Mouse (Mus musculus) liver, adult 2 months (tissue): ENCODE measurements around the gene Ccdc186. TPM values are rescaled to one million over a fixed set of nuclear protein-coding genes. Genes with fewer than 3 reads are reported as not detected.

Experiments
- DNase-seq: peaks from one replicate; pipeline ENCODE4 v3.0.0-alpha.2; 2011; ENCODE audit warnings: low read depth, low spot score; ENCODE audit errors: extremely low read depth
- H3K27ac ChIP-seq: fragments of 200-500 bp; replicated peaks from 2 replicates; pipeline ENCODE4 v1.5.1; 2012; ENCODE audit warnings: low read depth, mild to moderate bottlenecking, control low read depth, inconsistent platforms, low read length; ENCODE audit not compliant: insufficient read depth
- H3K27me3 ChIP-seq: fragments of 200-500 bp; 2 replicates; pipeline ENCODE4 v1.6.1; 2012; ENCODE audit warnings: mild to moderate bottlenecking, moderate library complexity, low read length, inconsistent platforms; ENCODE audit not compliant: control insufficient read depth, insufficient read depth
- H3K36me3 ChIP-seq: fragments of 200-500 bp; 2 replicates; pipeline ENCODE4 v1.6.1; 2012; ENCODE audit warnings: low read length, inconsistent platforms; ENCODE audit not compliant: control insufficient read depth, insufficient read depth
- H3K4me1 ChIP-seq: fragments of 200-500 bp; 2 replicates; pipeline ENCODE4 v1.6.1; 2011; ENCODE audit warnings: low read length; ENCODE audit not compliant: control insufficient read depth, insufficient read depth
- H3K4me3 ChIP-seq: fragments of 200-500 bp; 2 replicates; pipeline ENCODE4 v1.5.1; 2011; ENCODE audit warnings: low read depth, mild to moderate bottlenecking, control low read depth, low read length, moderate library complexity; ENCODE audit not compliant: insufficient read depth
- H3K79me2 ChIP-seq: fragments of 200-500 bp; 2 replicates; pipeline ENCODE4 v1.6.1; 2012; ENCODE audit warnings: inconsistent platforms, mild to moderate bottlenecking, low read length, moderate library complexity; ENCODE audit not compliant: control insufficient read depth, insufficient read depth
- H3K9ac ChIP-seq: fragments of 200-500 bp; 2 replicates; pipeline ENCODE4 v1.6.1; 2012; ENCODE audit warnings: low read depth, mild to moderate bottlenecking, control low read depth, inconsistent platforms, low read length
- CTCF ChIP-seq: fragments of 200-500 bp; IDR thresholded peaks from 2 replicates; pipeline ENCODE4 v1.5.1; 2011; ENCODE audit warnings: low read depth, low read length, control low read depth
- POLR2A ChIP-seq: fragments of 200-500 bp; IDR thresholded peaks from 2 replicates; pipeline ENCODE4 v1.6.1; 2011; ENCODE audit warnings: low read length, control low read depth; ENCODE audit not compliant: insufficient read depth; ENCODE audit errors: extremely low read depth
- WGBS: fragments of 180-500 bp; shearing (Covaris S2); methylation state at CpG from one replicate; pipeline ENCODE4 v1.1.7; 2018; 5-methylcytosine and 5-hydroxymethylcytosine counted together
- polyA plus RNA-seq: library from polyadenylated mRNA; depleted of rRNA; stranded (reverse); fragments of >200 nt; gene quantifications from 2 replicates; pipeline ENCODE4 v1.2.3, GENCODE M21; 2012; rRNA removed
- total RNA-seq: library from RNA; depleted of rRNA; stranded (reverse); fragments of >200 nt; gene quantifications from 2 replicates; pipeline ENCODE4 v1.2.3, GENCODE M21; 2014; rRNA removed

Ccdc186 gene
- total and polyA plus RNA-seq, 2 experiments, result 1.6 to 7.9 TPM

DNA sequence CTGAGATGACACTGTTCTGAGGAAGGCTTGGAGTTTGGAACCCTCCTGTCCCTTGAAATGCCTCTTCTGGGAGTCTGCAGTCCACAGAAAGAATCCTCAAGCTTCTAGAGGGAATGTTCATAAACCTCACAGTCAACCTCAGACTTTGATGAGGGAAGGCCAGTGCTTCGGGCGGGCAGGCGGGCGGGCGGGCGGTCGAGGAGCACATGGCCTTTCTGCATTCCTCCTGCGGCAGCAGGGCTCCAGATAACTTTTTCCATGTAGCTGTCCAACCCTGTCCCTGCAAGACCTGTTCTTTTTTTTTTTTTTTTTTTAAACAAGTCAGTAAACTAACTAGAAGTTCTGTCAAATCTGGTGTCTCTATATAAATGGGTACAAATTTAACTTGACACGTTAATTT, 75.4 kb downstream of the Ccdc186 start:
- peaks cover 2% of the 10 kb centered on the region; the same call in 1 of the 2 replicates for H3K27me3 ChIP-seq

DNA sequence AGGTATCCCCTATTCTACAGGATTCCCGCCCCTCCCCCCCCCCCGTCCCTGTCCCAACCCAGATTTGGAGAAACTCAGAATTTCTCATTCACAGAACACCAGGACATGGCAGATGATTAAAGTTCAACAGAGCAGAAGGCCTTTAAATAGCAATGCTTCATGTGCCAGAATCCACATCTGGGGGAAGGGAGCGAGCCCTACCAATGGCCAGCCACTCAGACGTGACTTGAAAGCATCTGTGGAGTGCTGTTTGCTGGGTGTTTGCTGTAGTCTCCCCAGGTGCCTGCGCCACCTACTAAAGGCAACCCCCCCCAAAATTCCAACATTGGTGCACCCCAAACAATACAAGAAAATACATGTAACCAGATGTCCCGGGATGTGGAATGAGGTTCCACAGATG, 76.5 kb downstream of the Ccdc186 start:
- no peak overlapping the region for H3K4me3 ChIP-seq
- H3K36me3 ChIP-seq, result no peaks in the 10 kb centered on the region
- H3K79me2 ChIP-seq, result no peaks in the 10 kb centered on the region
- 74% methylated on average over 6 of the region's 6 CpGs for WGBS
- no peaks in the 10 kb centered on the region for H3K4me1 ChIP-seq
- H3K27me3 ChIP-seq, result peaks cover 2% of the 10 kb centered on the region; the same call in 1 of the 2 replicates
- H3K9ac ChIP-seq, result no peak overlapping the region
- no peak overlapping the region for H3K27ac ChIP-seq
- no peak for TF ChIP-seq POLR2A
- TF ChIP-seq CTCF, result no peak
- no peak for DNase-seq

More for the DNA sequence above, 75.4 kb downstream of the Ccdc186 start:
- no peaks in the 10 kb centered on the region for H3K36me3 ChIP-seq
- no peaks in the 10 kb centered on the region for H3K4me1 ChIP-seq
- no peak for TF ChIP-seq CTCF
- no peak for TF ChIP-seq POLR2A
- no peak for DNase-seq
- no peaks in the 10 kb centered on the region for H3K79me2 ChIP-seq
- no peak overlapping the region for H3K27ac ChIP-seq
- H3K4me3 ChIP-seq, result no peak overlapping the region
- no peak overlapping the region for H3K9ac ChIP-seq
- WGBS, result 88% methylated on average over 9 of the region's 9 CpGs

DNA sequence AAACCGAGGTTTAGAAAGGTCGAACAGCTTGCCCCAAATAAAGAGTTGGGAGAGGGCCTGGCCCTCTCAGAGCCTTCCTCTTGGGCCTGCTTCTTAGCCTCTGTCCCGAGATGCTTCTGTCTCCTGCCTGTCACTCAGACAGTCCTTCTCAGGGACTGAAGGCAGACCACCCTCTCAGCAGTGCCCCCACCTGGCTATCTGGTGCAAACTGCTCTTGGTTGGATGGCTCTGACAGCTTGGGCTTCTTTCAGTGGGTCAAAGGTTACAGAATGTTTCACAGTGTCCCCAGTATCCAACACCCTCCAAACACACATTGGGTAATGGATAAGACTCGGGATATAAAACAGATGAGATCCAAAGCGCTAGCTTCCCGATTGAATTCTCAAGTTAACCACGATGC, 76.9 kb downstream of the Ccdc186 start:
- Histone ChIP-seq H3K9ac (no peak overlapping the region), H3K36me3 (no peaks in the 10 kb centered on the region), H3K27ac (no peak overlapping the region), H3K4me3 (no peak overlapping the region), H3K27me3 (peaks cover 2% of the 10 kb centered on the region; the same call in 1 of the 2 replicates), H3K79me2 (no peaks in the 10 kb centered on the region), H3K4me1 (no peaks in the 10 kb centered on the region)
- WGBS, result 75% methylated on average over 7 of the region's 7 CpGs
- no peak for DNase-seq
- TF ChIP-seq POLR2A (no peak), CTCF (0 out of 2 replicates have a peak, but pooled peaks have one; percentile 16)

Other genes starting within 250 kb of the Ccdc186 start
- 0.40 and 0.65 TPM in 2 replicates for gene Adrb1, start 100.0 kb downstream of the Ccdc186 start, total RNA-seq
- gene Adrb1, start 100.0 kb downstream of the Ccdc186 start, polyA plus RNA-seq, result 0.66 and 0.89 TPM in 2 replicates
- not detected in 2 replicates for gene Tdrd1, start 4.0 kb upstream of the Ccdc186 start, total RNA-seq
- gene Tdrd1, start 4.0 kb upstream of the Ccdc186 start, polyA plus RNA-seq, result not detected in 2 replicates
- gene Vwa2, start 52.1 kb upstream of the Ccdc186 start, total RNA-seq, result not detected in 2 replicates
- not detected in 2 replicates for gene Vwa2, start 52.1 kb upstream of the Ccdc186 start, polyA plus RNA-seq
- gene Afap1l2, start 186.0 kb upstream of the Ccdc186 start, total RNA-seq, result 0.55 and 1.2 TPM in 2 replicates
- 0.60 and 0.77 TPM in 2 replicates for gene Afap1l2, start 186.0 kb upstream of the Ccdc186 start, polyA plus RNA-seq